ENCODE assay signal across 13 mouse cellular contexts in the genomic region with DNA sequence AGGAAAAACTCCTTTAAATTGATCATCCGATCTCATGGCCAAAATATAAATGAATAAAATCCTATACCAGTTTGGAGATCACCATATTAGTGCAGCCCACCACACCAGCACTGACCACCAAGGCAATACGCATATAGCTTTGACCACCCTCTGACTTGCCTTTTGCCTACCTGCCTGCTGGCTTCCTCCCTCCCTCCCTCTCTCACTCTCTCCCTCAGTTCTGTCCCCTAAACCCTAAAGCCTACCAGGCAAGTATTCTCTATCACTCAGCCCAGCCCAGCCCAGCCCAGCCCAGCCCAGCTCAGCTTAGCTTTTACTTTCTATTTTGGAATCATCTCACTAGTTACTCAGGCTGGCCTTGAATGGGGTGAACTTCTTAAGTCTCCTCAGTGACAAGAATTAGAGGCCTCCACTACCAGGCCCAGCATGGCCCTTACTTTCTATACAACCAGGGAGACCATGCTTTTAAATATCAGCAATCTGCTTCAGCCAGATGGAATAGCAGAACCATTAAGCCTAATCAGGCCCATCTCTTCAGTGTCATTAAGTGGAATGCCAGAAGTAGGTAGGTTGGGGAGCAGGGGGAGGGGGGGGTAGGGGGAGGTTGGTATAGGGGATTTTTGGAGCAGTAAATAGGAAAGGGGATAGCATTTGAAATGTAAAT.
DNase-seq lines count a peak whose midpoint lies in the region; ATAC-seq and TF ChIP-seq lines count a peak whose summit lies in the region.
"Had no signal": no experiment of that assay in that cellular context is flagged by ENCODE, and none has a peak within 500 bp of the region (broad histone marks: within the 10 kb centered on the region; RNA-seq: fewer than 3 reads in every experiment).

No protein-coding gene starts in this region.

- H3K36me3 ChIP-seq in liver, embryonic 11.5 days (ENCODE audit: control insufficient read depth, insufficient read depth, low read length) = no peaks in the 10 kb centered on the region
- H3K36me3 ChIP-seq in forebrain, embryonic 13.5 days (ENCODE audit: poor library complexity, severe bottlenecking) = no peaks in the 10 kb centered on the region
- H3K36me3 ChIP-seq in hindbrain, postnatal 0 days (ENCODE audit: insufficient read depth, low read length) = no peaks in the 10 kb centered on the region
- H3K36me3 ChIP-seq in midbrain, postnatal 0 days (ENCODE audit: insufficient read depth, low read length) = no peaks in the 10 kb centered on the region
- H3K36me3 ChIP-seq: stomach, embryonic 15.5 days had no signal

- no peaks in the 10 kb centered on the region for H3K27me3 ChIP-seq in liver, embryonic 11.5 days (replicated peaks; ENCODE audit: control insufficient read depth, insufficient read depth, low read length)
- peaks cover 11% of the 10 kb centered on the region for H3K27me3 ChIP-seq in forebrain, embryonic 13.5 days
- H3K27me3 ChIP-seq in hindbrain, postnatal 0 days (ENCODE audit: insufficient read depth, low read length) = no peaks in the 10 kb centered on the region
- H3K27me3 ChIP-seq in midbrain, postnatal 0 days (ENCODE audit: insufficient read depth, low read length) = no peaks in the 10 kb centered on the region
- H3K27me3 ChIP-seq: stomach, embryonic 15.5 days had no signal

- no peak for TF ChIP-seq CTCF in hindbrain, postnatal 0 days (IDR thresholded peaks at IDR 0.05; ENCODE audit: low read depth)
- TF ChIP-seq CTCF in midbrain, postnatal 0 days (IDR thresholded peaks at IDR 0.05) = no peak

- H3K4me1 ChIP-seq in liver, embryonic 11.5 days (replicated peaks; ENCODE audit: control insufficient read depth, insufficient read depth, low read length) = no peaks in the 10 kb centered on the region
- peaks cover 71% of the 10 kb centered on the region for H3K4me1 ChIP-seq in forebrain, embryonic 13.5 days
- H3K4me1 ChIP-seq in hindbrain, postnatal 0 days (ENCODE audit: insufficient read depth, low read length) = peaks cover 25% of the 10 kb centered on the region
- H3K4me1 ChIP-seq in midbrain, postnatal 0 days (ENCODE audit: insufficient read depth, low read length) = peaks cover 21% of the 10 kb centered on the region

- DNase-seq in liver, embryonic 11.5 days (ENCODE audit: low spot score) = no peak
- no peak for DNase-seq in liver
- DNase-seq in hindbrain, postnatal 0 days (ENCODE audit: low spot score) = no peak
- no peak for DNase-seq in midbrain, postnatal 0 days (ENCODE audit: low spot score)
- no peak for DNase-seq in cerebellum, adult 9-10 months
- no peak for DNase-seq in frontal cortex, postnatal 14 days (ENCODE audit: low spot score in 2 of 2)
- no peak for DNase-seq in thymus, postnatal 14 days
- DNase-seq: adrenal gland, postnatal 14 days; cerebellum, adult 11-12 months; lung, postnatal 10 days had no signal

- H3K4me2 ChIP-seq in liver, embryonic 11.5 days = no peak overlapping the region
- peak overlapping the region; percentile 12; the same call in 1 of the 2 replicates for H3K4me2 ChIP-seq in forebrain, embryonic 13.5 days
- peak overlapping the region; percentile 29 for H3K4me2 ChIP-seq in hindbrain, postnatal 0 days (ENCODE audit: low read depth, low read length)
- no peak overlapping the region for H3K4me2 ChIP-seq in midbrain, postnatal 0 days (ENCODE audit: low read depth, low read length, poor library complexity, severe bottlenecking)
- H3K4me2 ChIP-seq: stomach, embryonic 15.5 days had no signal

- WGBS in liver, embryonic 11.5 days = 91% methylated on average over 2 of the region's 2 CpGs
- 41% methylated on average over 2 of the region's 2 CpGs for WGBS in forebrain, embryonic 13.5 days
- WGBS in hindbrain, postnatal 0 days = 45% methylated on average over 2 of the region's 2 CpGs
- WGBS in midbrain, postnatal 0 days = 33% methylated on average over 2 of the region's 2 CpGs

- no peak overlapping the region for H3K4me3 ChIP-seq in liver, embryonic 11.5 days (ENCODE audit: low read depth, low read length)
- H3K4me3 ChIP-seq in forebrain, embryonic 13.5 days = no peak overlapping the region
- no peak overlapping the region for H3K4me3 ChIP-seq in hindbrain, postnatal 0 days (ENCODE audit: low read length)
- H3K4me3 ChIP-seq in midbrain, postnatal 0 days (ENCODE audit: low read depth, low read length) = no peak overlapping the region
- H3K4me3 ChIP-seq: stomach, embryonic 15.5 days had no signal

- peak; percentile 41 for ATAC-seq in liver, embryonic 11.5 days (replicated peaks; ENCODE audit: low FRiP score)
- peak; percentile 16; the same call in 1 of the 2 replicates for ATAC-seq in forebrain, embryonic 13.5 days
- peak; percentile 48 for ATAC-seq in hindbrain, postnatal 0 days
- peak; percentile 29; the same call in 1 of the 2 replicates for ATAC-seq in midbrain, postnatal 0 days (ENCODE audit: low FRiP score)

- H3K9ac ChIP-seq in liver, embryonic 11.5 days (ENCODE audit: low read depth, low read length) = no peak overlapping the region
- H3K9ac ChIP-seq in forebrain, embryonic 13.5 days = no peak overlapping the region
- H3K9ac ChIP-seq in hindbrain, postnatal 0 days (replicated peaks; ENCODE audit: low read length) = no peak overlapping the region
- no peak overlapping the region for H3K9ac ChIP-seq in midbrain, postnatal 0 days (replicated peaks; ENCODE audit: low read length, poor library complexity, severe bottlenecking)
- H3K9ac ChIP-seq: stomach, embryonic 15.5 days had no signal

- no peaks in the 10 kb centered on the region for H3K9me3 ChIP-seq in liver, embryonic 11.5 days (ENCODE audit: control insufficient read depth, low read length)
- no peaks in the 10 kb centered on the region for H3K9me3 ChIP-seq in forebrain, embryonic 13.5 days (replicated peaks)
- H3K9me3 ChIP-seq in hindbrain, postnatal 0 days (ENCODE audit: low read length) = no peaks in the 10 kb centered on the region
- H3K9me3 ChIP-seq in midbrain, postnatal 0 days (ENCODE audit: low read length) = no peaks in the 10 kb centered on the region
- H3K9me3 ChIP-seq: stomach, embryonic 15.5 days had no signal

- no peak overlapping the region for H3K27ac ChIP-seq in liver, embryonic 11.5 days (ENCODE audit: low read depth, low read length)
- H3K27ac ChIP-seq in forebrain, embryonic 13.5 days = 0 out of 2 replicates have a peak overlapping the region, but pooled peaks have one; percentile 37
- peak overlapping the region; percentile 49; the same call in 1 of the 2 replicates for H3K27ac ChIP-seq in hindbrain, postnatal 0 days
- 0 out of 2 replicates have a peak overlapping the region, but pooled peaks have one; percentile 43 for H3K27ac ChIP-seq in midbrain, postnatal 0 days (ENCODE audit: low read depth, low read length)
- H3K27ac ChIP-seq: kidney, postnatal 0 days; stomach, embryonic 15.5 days had no signal

Comparison
In these comparisons a context has a peak if more than half of its experiments do, and no peak if none do; other contexts are left out.
1. H3K4me2 ChIP-seq: peak in forebrain, embryonic 13.5 days (single experiment) and hindbrain, postnatal 0 days (single experiment); none in liver, embryonic 11.5 days (single experiment) and midbrain, postnatal 0 days (single experiment).
2. Peak in every context shown above with its lines, with median percentiles within 50 percentile points of each other: ATAC-seq.